Mouse (Mus musculus) brown adipose tissue, adult 24 weeks (tissue): ENCODE measurements around the gene Ckap5. TPM values are rescaled to one million over a fixed set of nuclear protein-coding genes. Genes with fewer than 3 reads are reported as not detected.
"Not testable (repeated sequence)": the region's sequence is repeated elsewhere in the genome, so short reads cannot be mapped to it uniquely, and the experiment has no call there.

Experiments
- H3K27ac ChIP-seq: fragments of 200-500 bp; replicated peaks from 2 replicates; pipeline ENCODE4 v1.5.1; 2012; ENCODE audit warnings: low read depth, mild to moderate bottlenecking, low read length
- H3K4me1 ChIP-seq: fragments of 200-500 bp; 2 replicates; pipeline ENCODE4 v1.6.1; 2012; ENCODE audit warnings: low read length, mixed read lengths; ENCODE audit not compliant: control insufficient read depth, insufficient read depth, insufficient read length
- H3K4me3 ChIP-seq: fragments of 200-500 bp; 2 replicates; pipeline ENCODE4 v1.5.1; 2012; ENCODE audit warnings: low read depth, mild to moderate bottlenecking, low read length, moderate library complexity; ENCODE audit not compliant: insufficient read depth
- polyA plus RNA-seq: library from polyadenylated mRNA; stranded (reverse); fragments of >200 nt; gene quantifications from 2 replicates; pipeline ENCODE4 v1.2.4, GENCODE M21; 2012; ENCODE audit not compliant: missing spikeins, insufficient read depth, insufficient read length

Ckap5 gene
- polyA plus RNA-seq: 13.8 and 16.6 TPM in 2 replicates

DNA sequence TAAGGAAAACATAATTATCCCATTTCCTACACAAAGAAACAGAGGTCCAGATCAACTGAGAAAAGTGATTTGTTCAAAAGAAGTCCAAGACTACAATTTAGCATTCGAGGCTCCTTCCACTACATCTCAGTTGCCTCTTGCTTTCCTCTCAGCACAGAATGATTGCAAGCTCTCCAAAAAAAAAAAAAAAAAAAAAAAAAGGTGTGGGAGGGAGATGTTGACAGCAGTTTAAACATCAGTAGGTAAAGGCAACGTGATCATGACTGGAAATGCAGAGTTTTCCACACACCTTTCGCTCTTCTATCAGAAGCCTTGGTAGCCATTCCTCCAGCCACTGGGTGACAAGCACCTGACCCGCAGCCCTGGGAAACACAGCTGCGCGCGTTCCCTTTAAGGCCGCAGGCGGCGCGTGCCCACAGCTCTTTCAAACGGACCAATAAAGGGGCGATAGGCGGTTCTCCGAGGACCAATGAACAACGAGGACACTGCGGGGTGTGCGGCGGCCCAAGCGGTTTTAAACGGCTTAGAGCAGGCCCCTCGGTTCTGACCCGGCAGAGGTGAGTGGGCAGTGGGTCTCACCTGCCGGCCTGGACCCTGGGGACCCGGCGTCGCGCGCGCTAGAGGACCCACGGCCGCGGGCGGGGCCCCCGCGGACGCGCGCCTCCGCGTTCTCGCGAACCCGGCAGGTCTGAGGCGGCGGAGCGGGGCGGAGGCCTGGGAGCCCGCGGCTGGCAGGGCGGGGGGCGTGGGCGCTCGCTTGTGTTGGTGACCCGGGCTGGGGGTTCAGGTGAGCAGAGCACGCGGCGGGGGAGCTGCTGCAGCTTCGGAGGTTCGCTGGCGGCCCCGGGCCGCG is at the start of gene Ckap5:
TSS of gene Ckap5 (plus strand) at position 469 of the 853 bp plus-strand sequence.
- peak within 1 kb of the TSS; percentile 93 for H3K4me3 ChIP-seq
- no peaks in the 10 kb centered on the region for H3K4me1 ChIP-seq
- H3K27ac ChIP-seq: 0 out of 2 replicates have a peak within 1 kb of the TSS, but pooled peaks have one; percentile 26

DNA sequence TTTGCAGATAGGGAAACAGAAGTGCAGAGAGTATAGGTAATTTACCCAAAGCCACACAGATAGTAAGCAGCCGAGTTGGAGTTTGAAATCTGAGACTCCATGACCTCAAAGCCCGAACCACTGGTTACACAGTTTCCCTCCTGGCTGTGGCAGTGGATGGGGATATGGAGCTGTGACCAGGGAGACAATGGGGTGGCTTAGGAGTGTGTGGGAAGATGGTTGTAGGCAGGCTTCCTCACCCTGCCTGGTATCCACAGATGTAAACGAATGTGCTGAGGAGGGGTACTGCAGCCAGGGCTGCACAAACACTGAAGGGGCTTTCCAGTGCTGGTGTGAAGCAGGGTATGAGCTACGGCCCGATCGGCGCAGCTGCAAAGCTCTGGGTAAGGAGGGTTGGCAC is 49.7 kb upstream of the Ckap5 start:
- no peak overlapping the region for H3K27ac ChIP-seq
- H3K4me3 ChIP-seq: no peak overlapping the region
- H3K4me1 ChIP-seq: no peaks in the 10 kb centered on the region

DNA sequence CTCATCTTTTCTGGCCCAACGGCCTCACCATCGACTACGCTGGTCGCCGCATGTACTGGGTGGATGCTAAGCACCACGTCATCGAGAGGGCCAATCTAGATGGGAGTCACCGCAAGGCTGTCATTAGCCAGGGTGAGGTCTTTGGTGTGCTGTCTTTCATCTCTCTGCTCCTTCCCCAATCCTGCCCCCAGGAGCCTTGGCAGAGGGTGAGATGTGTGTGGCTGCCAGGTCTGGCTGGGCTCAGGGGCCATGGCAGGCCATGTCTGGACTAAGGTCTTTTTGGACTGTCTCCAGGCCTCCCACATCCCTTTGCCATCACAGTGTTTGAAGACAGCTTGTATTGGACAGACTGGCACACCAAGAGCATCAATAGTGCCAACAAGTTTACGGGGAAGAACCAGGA is 46.2 kb upstream of the Ckap5 start:
- no peak overlapping the region for H3K27ac ChIP-seq

DNA sequence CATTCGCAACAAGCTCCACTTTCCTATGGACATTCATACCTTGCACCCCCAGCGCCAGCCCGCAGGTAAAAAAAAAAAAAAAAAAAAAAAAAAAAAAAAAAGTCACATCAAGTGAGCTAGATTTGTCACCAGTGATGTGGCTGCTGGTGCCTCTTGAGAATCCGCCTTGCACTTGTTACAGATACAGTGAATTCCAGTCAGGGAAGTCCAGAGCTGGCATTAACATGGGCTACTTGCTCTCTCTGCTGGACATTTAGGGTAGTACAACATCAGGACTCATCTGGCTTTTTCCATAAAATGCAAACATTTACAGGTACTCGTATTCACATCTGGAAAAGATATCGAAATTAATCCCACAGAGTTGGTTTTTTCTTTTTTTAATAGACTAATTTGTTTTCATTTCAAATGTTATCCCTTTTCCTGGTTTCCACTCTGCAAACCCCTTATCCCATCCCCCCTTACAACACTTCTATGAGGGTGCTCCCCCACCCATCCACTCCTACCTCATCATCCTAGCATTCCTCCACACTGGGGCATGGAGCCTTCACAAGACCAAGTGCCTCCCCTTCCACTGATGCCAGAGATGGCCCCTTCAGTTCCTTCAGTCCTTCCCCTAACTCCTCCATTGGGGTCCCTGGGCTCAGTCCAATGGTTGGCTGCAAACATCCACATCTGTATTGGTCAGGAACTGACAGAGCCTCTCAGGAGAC is 45.6 kb upstream of the Ckap5 start:
- Histone ChIP-seq H3K27ac (no peak overlapping the region), H3K4me3 (no peak overlapping the region), H3K4me1 (no peaks in the 10 kb centered on the region)

More for the DNA sequence above, 46.2 kb upstream of the Ckap5 start:
- Histone ChIP-seq H3K4me1 (no peaks in the 10 kb centered on the region), H3K4me3 (no peak overlapping the region)

DNA sequence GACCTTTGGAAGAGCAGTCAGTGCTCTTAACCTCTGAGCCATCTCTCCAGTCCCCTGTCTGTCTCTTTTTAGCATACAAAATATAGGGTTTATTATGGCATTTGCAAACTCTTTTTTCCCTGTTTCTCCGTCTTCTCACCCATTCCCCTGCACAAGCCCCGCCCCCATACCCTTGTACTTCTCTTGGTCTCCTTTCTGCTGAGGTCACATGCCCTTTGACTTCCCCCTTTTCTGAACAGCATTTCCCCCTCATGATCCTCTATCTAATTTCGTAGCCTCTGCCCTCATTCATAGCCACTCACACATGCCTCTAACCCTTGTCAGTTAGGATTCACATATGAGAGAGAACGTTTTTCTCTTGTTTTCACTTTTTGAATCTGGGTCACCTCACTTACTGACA is 41.9 kb upstream of the Ckap5 start:
- Histone ChIP-seq H3K27ac (no peak overlapping the region), H3K4me3 (no peak overlapping the region), H3K4me1 (no peaks in the 10 kb centered on the region)

DNA sequence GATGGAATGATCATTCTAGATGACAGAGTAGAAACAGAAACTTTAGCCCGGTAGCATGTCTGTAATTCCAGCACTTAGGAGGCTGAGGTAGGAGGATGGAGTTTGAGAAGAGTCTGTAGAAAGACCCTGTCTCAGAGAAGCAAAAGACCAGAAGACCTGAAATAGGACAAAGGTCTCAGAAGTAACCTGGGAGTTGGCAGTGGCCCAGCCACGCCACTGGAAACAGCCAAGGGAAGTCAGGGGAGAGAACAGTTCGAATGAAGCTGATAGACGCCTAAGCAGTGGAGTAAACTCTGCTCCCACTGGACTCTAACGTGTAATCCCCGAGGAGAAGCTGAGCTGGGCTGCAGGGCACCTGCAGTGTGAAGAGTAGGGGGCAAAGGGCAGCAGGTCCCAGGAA is 41.3 kb upstream of the Ckap5 start:
- H3K4me3 ChIP-seq: no peak overlapping the region
- H3K27ac ChIP-seq: no peak overlapping the region

DNA sequence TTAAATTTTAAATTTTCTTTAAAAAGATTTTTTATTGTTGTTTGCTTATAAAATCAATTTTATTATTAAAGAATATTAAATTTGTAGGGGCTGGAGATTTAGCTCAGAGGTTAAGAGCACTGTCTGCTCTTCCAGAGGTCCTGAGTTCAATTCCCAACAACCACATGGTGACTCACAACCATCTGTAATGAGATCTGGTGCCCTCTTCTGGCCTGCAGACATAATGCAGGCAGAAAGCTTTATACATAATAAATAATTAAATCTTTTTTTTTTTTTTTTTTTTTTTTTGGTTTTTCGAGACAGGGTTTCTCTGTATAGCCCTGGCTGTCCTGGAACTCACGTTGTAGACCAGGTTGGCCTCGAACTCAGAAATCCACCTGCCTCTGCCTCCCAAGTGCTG is 39.3 kb upstream of the Ckap5 start:
- not testable (repeated sequence) for H3K27ac ChIP-seq, H3K4me3 ChIP-seq, H3K4me1 ChIP-seq

More for the DNA sequence above, 41.3 kb upstream of the Ckap5 start:
- no peaks in the 10 kb centered on the region for H3K4me1 ChIP-seq

DNA sequence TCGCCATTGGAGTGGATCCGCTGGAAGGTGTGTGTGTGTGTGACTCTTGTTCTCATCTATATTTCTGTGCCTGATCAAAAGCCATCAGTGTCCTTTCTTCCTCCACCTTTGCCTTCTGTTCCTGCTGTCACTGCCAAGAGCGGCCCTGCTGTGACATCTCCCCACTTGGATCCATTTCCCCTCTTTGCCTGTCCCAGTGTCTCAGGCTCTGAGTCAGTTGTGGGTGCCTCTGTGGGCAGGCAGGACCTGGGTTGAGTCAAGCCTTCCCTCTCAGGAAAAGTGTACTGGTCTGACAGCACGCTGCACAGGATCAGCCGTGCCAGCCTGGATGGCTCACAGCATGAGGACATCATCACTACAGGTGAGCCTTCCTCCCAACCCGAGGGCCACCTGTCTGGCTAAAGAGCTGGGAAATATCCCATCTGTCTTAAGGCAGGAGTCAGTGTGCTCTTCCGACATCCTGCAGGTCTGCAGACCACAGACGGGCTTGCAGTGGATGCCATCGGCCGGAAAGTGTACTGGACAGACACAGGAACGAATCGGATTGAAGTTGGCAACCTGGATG is 34.4 kb upstream of the Ckap5 start:
- Histone ChIP-seq H3K4me3 (no peak overlapping the region), H3K27ac (no peak overlapping the region), H3K4me1 (no peaks in the 10 kb centered on the region)

DNA sequence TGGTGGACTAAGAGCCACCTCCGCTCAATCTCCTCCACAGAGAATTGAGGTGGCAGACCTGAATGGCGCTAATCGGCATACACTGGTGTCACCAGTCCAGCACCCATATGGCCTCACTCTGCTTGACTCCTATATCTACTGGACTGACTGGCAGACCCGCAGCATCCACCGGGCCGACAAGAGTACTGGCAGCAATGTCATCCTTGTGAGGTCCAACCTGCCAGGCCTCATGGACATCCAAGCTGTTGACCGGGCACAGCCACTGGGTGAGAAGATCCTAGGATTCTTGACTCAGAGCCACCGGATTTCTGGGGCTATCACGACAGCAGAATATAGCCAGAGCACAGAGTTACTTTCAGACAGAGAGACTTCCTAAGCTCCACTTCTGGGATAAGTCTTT is 32.6 kb upstream of the Ckap5 start:
- H3K4me1 ChIP-seq: no peaks in the 10 kb centered on the region
- H3K4me3 ChIP-seq: no peak overlapping the region
- H3K27ac ChIP-seq: no peak overlapping the region

DNA sequence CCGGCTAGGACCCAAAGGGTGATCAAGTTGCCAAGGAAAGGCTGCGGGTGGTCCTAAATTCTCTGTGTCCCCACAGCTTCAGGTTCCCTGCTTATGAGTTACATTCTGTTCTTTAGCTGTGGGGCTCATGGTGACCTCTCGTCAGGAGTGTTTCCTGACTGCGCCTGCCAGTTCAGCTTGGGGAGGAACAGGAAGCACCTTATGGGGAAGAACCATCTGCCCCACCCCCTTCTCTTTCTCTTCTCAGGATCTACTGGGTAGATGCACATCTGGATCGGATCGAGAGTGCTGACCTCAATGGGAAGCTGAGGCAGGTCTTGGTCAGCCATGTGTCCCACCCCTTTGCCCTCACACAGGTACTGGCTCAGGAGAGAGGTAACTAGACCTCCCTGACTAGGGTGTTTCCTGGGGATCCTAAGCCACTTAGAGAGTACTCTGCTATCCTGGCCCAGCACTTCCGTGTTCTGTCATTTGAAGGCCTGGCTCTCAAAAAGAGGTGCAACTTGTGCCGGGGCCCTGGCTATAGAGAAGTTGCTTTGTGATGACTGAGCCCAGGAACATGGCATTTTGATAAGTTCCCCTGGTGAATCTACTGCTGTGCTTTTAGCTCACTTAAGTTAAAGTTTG is 28.4 kb upstream of the Ckap5 start:
- H3K4me3 ChIP-seq: no peak overlapping the region
- no peaks in the 10 kb centered on the region for H3K4me1 ChIP-seq
- no peak overlapping the region for H3K27ac ChIP-seq

DNA sequence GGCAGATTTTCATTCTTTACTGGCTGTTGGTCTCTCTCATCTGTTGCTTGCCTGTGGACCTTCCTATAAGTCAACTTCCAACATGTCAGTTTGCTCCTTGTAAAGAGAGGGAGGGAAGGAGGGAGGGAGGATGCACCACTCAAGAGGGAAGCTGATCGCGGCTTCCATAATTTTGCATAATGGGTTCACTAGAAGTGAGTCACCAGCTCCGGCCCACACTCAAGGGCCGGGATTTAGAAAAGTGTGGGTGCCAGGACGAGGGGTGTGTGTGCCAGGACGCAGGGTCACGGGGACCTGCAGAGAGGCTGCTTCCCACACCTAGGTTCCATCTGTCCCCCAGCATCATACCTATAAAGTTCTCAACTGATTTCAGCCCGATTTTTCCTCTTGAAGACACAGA is 18.5 kb upstream of the Ckap5 start:
- Histone ChIP-seq H3K4me1 (no peaks in the 10 kb centered on the region), H3K4me3 (no peak overlapping the region), H3K27ac (no peak overlapping the region)

DNA sequence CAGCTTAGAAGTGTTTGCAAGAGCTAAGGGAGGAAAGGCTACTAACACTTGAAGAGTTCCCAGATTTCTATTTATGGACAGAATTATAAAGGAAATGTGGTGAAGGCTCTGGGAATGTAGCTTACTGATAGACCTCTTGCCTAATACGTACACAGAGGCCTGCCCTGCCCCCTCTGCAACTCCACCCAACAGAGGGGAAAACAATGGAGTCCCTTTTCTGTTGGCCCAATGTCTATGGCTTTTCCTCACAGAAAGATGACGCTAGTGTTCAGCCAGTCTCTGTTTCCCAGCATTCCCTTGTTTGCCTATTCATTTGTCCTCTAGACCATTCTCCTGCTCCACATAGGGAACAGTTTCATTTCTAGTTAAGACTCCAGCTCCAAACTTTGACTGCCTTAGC is 9.4 kb upstream of the Ckap5 start:
- no peak overlapping the region for H3K27ac ChIP-seq

DNA sequence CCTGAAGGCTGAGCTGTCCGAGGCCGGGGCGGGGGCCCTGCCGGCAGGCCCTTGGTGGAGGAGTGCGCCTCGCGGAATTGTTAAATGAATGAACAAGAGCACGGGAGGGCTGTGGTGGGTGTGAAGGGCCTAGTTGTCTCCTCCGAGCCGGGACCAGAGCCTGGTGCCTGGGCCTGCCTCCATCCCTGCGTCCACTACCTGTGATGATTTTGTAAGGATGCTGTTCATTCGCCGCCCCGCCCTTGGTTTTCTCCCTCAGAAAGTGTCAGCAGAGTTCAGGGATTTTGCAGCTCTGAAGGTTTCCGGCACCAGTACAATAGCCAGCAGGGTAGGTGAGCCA is 555 bp downstream of the Ckap5 start:
- H3K27ac ChIP-seq: no peak overlapping the region
- no peaks in the 10 kb centered on the region for H3K4me1 ChIP-seq
- H3K4me3 ChIP-seq: peak overlapping the region; percentile 93

More for the DNA sequence above, 9.4 kb upstream of the Ckap5 start:
- no peak overlapping the region for H3K4me3 ChIP-seq
- no peaks in the 10 kb centered on the region for H3K4me1 ChIP-seq

DNA sequence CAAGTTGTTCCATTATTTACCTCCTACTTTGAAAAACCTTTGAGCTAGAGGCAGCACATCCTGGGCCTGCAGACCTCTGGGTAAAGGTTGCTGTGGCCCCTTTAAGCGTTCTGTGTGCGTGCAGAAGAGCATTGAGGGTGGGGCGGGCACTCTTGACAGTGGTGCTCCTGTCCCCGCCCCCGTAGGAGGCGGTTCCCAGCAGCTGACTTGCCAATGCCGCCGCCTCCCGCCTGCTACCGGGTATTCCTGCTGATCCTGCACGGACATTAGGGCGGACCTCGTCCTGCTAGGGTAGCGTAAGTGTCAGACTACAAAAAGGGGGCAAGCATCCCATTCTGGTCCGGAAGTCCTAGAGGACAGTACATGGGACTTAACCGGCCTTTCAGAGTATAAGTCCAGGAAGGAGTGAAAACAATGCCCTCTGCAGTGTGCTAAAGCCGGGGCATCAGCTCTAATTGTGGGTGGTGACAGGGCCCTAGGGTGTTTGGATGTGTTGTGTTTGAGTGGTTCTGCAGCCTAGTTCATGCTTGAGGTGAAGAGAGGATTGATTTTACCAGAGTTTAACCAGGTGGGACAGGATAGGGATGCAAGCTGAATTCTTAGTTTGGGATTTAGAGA is 11.1 kb downstream of the Ckap5 start:
- Histone ChIP-seq H3K27ac (no peak overlapping the region), H3K4me1 (peaks cover 3% of the 10 kb centered on the region; the same call in 1 of the 2 replicates), H3K4me3 (peak overlapping the region; percentile 67)

DNA sequence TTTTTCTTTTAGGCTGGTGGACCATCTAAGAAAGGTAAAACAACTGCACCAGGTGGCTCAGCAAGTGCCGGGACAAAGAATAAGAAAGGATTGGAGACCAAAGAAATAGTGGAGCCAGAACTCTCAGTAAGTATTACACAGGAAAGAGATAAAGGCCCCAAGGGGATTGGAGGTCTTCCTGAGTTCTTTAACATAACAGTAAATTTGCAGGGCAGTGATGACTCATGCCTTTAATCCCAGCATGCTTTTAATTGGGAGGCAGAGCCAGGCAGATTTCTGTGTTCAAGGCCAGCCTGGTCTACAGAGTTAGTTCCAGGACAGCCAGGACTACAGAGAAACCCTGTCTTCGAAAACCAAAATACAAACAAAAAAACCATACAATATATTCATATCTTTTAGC is 41.6 kb downstream of the Ckap5 start:
- Histone ChIP-seq H3K27ac (no peak overlapping the region), H3K4me1 (no peaks in the 10 kb centered on the region), H3K4me3 (no peak overlapping the region)
